Mouse (Mus musculus) mature B cell (primary cell): Measurements from ENCODE around the gene Gtf2h1.
"Not testable (repeated sequence)": the region's sequence is repeated elsewhere in the genome, so short reads cannot be mapped to it uniquely, and the experiment has no call there.

ENCODE experiments used
- in situ Hi-C: fragments of 300-500 bp; cut with MboI; formaldehyde crosslinking; loops from 2 replicates; pipeline ENCODE4 v1.14.3; 2019

The Gtf2h1 gene

GRCm38 (mm10) chr7:46795287-46796205, at the start of gene Gtf2h1, which contains the start of gene Hps5:
TSS of gene Gtf2h1 (plus strand) at chr7:46796103.
TSS of gene Hps5 (minus strand) at chr7:46796064.
- in situ Hi-C loops, result no loop called here

- in situ Hi-C loops, result no loop called here
Measured at GRCm38 (mm10) chr7:46746381-46746780, 49.5 kb upstream of the Gtf2h1 start.

DNA sequence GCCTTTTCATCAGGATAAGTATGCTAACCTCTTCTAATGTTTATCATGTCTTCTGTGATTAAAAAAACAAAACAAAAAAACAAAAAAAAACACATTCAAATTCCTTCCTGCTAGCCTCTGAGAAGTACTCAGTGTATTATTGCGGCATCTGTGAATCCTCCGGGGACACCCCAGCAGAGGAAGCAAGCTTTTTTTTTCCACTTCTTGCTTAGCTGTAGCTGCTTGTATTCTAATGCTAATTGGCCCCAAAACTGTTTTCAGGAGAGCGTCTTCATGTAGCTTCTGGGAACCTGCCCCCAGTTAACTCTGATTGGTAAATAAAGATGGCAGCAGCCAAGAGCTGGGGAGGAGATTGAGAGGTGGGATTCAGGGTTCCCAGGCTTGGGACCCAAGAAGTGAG, 47.4 kb upstream of the Gtf2h1 start:
- in situ Hi-C loops, result no loop called here

- in situ Hi-C loops, result no loop called here
Measured at GRCm38 (mm10) chr7:46751490-46751889, 44.4 kb upstream of the Gtf2h1 start, which contains the start of gene Saa2. TSS of gene Saa2 (plus strand) at chr7:46751790.

DNA sequence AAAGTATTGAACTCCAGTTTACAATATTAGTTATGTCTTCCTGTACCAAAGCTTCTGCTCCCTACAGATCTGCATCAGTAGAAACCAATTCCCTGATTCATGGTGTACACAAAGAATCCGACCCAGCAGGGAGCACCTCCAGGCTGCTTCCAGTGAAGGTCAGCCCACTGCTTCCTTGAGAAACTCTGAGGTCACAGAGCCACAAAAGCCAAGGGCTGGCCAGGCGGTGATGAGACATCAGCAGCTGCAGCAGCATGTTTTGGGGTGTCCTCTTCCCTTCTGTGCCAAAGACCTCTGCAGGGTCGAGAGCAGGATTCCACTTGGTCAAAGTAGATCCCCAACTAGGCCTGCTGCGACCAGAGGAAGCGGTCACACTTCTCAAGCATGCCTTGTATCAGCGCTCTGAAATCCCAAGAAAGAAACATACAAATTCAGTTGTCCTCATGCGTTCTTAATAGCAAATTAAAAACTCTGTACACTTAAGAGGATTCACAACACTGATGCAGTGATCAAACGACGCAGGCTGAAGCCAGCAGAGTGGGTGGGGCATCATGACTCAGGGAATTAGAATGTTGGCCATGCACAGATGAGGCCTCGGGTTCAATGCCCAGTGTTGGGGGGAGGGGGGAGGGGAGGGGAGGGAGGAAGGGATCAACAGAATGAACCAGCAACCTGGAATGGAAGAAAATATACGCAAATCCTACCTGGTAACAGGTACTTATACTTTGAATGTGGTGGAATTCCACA, 34.7 kb upstream of the Gtf2h1 start:
- in situ Hi-C loops, result no loop called here

- in situ Hi-C loops, result no loop called here
Measured at GRCm38 (mm10) chr7:46762601-46763000, 33.3 kb upstream of the Gtf2h1 start.

- in situ Hi-C loops, result no loop called here
Measured at GRCm38 (mm10) chr7:46764672-46765071, 31.2 kb upstream of the Gtf2h1 start.

GRCm38 (mm10) chr7:46767371-46767770, 28.5 kb upstream of the Gtf2h1 start:
- in situ Hi-C loops, result no loop called here

GRCm38 (mm10) chr7:46768451-46768850, 27.5 kb upstream of the Gtf2h1 start:
- in situ Hi-C loops, result no loop called here

DNA sequence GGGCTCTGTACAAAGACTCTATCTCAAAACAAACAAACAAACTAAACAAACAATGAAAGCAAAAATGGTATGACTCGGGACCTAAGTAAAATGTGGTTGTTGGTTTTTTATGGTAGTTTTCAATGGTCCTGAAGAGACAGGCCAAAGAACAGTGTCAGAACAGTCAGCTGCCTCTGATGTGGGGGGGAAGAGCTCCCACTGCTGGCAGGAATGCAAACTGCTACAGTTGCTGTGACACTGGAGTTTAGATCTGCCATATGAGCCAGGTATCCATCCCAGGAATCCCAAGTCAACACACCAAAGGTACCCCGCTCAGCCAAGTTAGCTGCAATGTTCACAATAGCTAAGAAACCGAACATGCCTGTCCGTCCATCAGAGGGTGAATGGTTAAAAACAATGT, 25.2 kb upstream of the Gtf2h1 start:
- in situ Hi-C loops, result no loop called here

DNA sequence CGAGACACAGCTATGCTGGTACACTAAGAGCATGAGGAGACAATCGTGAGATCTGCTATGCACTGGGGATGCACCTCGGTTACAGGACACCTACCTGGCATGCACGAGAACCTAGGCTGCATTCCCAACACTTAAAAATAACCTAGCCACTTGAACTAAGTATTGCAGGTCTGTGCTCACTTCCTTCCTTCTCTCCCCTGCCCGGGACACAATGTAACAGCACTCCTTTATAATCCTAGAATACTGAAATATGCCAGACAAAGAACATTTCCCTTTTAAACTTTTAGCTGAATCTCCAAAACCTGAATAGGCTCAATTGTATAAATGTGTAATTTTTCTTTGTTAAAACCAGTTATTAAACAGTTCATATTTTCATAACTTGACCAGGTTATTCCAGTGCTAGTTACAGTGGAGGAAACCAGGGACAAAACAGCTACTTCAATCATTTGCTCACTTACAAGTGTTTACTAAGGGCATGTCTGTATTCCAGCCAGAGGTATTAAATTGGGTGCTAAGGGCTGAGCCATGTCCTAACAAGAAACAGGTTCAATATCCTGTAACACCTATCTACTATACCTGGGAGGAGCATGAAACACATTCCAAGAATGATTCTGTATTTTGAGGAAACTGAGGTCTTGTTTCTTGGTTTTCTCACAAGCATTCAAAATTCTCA, 6.6 kb upstream of the Gtf2h1 start:
- in situ Hi-C loops, result no loop called here

- in situ Hi-C loops, result no loop called here
Measured at GRCm38 (mm10) chr7:46793871-46794270, 2.0 kb upstream of the Gtf2h1 start.

GRCm38 (mm10) chr7:46796206-46796679, 340 bp downstream of the Gtf2h1 start:
- in situ Hi-C loops, result no loop called here

DNA sequence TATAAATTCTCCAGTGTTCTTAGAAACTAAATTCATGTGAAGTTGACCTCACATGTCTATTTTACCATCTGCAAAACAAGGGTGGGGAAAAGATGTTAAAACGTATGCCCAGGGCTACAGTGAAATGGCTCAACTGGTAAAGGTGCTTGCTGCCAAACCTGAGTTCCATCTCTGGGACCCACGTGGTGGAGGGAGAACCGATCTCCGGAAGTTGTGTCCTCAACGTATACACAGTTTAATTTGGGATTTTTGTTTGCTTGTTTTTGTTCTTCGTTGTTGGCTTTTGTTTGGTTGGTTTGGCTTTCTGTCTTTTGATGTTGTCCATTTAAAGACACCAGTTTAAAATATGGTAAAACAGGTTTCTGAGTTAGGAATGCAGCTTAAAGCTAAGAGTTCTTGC, 876 bp downstream of the Gtf2h1 start:
- in situ Hi-C loops, result no loop called here

DNA sequence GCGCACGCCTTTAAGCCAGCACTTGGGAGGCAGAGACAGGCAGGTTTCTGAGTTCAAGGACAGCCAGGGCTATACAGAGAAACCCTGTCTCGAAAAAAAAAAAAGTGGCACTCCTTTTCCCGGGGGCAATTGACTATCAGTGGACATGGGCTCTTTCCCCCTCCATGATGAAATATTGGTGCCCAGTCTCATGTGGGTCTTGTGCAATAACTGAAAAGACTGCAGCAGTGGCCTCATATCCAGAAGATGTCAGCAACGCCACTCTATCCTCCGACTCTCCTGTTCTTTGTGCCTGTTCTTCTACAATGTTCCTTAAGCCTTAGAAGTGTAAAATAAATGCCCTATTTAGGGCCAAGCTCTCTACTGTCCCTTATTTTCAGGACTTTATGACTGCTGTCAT, 14.4 kb downstream of the Gtf2h1 start:
- in situ Hi-C loops, result no loop called here

DNA sequence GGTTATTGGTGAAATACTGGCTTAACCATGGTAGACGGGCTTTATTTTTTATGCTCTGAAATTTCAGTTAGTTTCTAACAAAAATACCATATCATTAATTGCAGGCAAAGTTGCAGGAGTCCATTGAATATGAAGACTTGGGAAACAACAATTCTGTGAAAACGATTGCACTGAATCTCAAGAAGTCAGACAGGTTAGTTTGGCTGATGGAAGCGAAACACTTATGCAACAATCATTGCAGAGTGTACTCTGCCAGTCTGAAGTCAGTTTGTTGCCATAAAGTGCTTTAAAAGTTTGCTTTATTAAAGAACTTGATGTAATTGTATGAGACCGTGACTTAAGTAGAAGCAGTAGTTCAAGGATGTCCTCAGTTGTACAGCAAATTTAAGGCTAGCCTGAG, 18.1 kb downstream of the Gtf2h1 start:
- in situ Hi-C loops, result no loop called here

GRCm38 (mm10) chr7:46820876-46821632, 25.2 kb downstream of the Gtf2h1 start:
- in situ Hi-C loops, result not testable (repeated sequence)

- in situ Hi-C loops, result no loop called here
Measured at GRCm38 (mm10) chr7:46827046-46827802, 31.3 kb downstream of the Gtf2h1 start.

GRCm38 (mm10) chr7:46827803-46828184, 31.9 kb downstream of the Gtf2h1 start:
- in situ Hi-C loops, result no loop called here

- in situ Hi-C loops, result no loop called here
Measured at GRCm38 (mm10) chr7:46829911-46830310, 34.0 kb downstream of the Gtf2h1 start.
